Mouse (Mus musculus) small intestine, adult 2 months (tissue): ENCODE measurements around the gene C2cd5.

Experiments used
- CTCF ChIP-seq: fragments of 200-500 bp; IDR thresholded peaks from 2 replicates; pipeline ENCODE4 v1.5.1; 2012; ENCODE audit warnings: low read depth, mild to moderate bottlenecking, control low read depth, inconsistent platforms, low read length, moderate library complexity, mixed read lengths; ENCODE audit not compliant: insufficient replicate concordance, insufficient read length; ENCODE audit errors: extremely low read depth
- POLR2A ChIP-seq: fragments of 200-500 bp; IDR thresholded peaks from 2 replicates; pipeline ENCODE4 v1.6.1; 2012; ENCODE audit warnings: low read depth, mild to moderate bottlenecking, control low read depth, inconsistent platforms, low read length, moderate library complexity

GRCm38 (mm10) chr6:143146756-143147155 is 46.8 kb upstream of the C2cd5 start:
- TF ChIP-seq CTCF: no peak
- TF ChIP-seq POLR2A: no peak
